Mouse (Mus musculus): Measurements from ENCODE around the gene Trio. TPM values are rescaled to one million over a fixed set of nuclear protein-coding genes. Genes with fewer than 3 reads are reported as not detected.

Trio gene
- polyA plus RNA-seq, 1 experiment from 2014 or later, result 45.4 TPM

DNA sequence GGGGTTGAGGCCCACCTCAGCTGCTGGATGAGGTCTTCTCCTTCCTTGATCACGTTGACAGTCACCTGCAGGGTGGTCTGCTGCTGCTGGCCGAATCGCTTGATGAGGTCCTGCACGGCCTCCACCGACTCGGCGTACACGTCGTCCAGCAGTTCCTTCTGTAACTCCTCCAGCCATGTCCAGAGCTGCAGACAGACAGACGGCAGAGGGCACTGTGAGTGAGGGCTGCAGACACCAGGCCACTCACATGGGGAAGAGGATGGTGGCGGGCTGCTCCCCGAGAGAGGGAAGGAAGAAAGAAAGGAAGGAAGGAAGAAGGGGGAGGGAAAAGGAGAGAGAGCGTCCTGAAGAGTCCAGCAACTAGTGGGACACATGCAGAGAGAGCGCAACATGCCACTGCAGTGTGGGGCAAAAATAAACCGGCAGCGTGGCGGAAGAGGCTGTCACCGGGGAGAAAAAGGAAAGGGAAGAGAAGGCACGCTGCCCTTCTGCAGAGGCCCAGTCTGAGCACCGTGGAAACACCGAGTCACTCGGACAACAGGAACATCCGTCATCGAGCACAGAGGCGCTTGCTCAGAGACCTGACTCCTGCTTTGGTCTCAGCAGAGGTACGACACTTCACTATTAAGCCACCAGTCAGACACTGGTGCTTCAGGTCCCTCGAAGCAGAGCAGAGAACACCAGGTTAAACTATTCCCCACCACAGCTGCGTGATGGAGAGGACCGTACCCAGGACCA, 169.4 kb downstream of the Trio start:
- H3K4me1 ChIP-seq (ENCODE audit: control insufficient read depth, insufficient read depth, low read length), result no peaks in the 10 kb centered on the region
- no peak overlapping the region for H3K4me2 ChIP-seq (ENCODE audit: low read depth, low read length)
- no peaks in the 10 kb centered on the region for H3K9me3 ChIP-seq (replicated peaks; ENCODE audit: control insufficient read depth, low read length)
- peaks cover 4% of the 10 kb centered on the region for H3K36me3 ChIP-seq (replicated peaks; ENCODE audit: control insufficient read depth, insufficient read depth, low read depth, low read length)
- no peak for DNase-seq (ENCODE audit: low spot score)
- ATAC-seq (replicated peaks; ENCODE audit: insufficient number of reproducible peaks, low FRiP score, low TSS enrichment, low read depth), result no peak
- no peaks in the 10 kb centered on the region for H3K27me3 ChIP-seq (ENCODE audit: control insufficient read depth, insufficient read depth, low read length)
- H3K4me3 ChIP-seq (ENCODE audit: low read depth, low read length), result no peak overlapping the region
- 71% methylated on average over 29 of the region's 29 CpGs for WGBS
- H3K9ac ChIP-seq (replicated peaks; ENCODE audit: low read length), result no peak overlapping the region
- H3K27ac ChIP-seq (replicated peaks; ENCODE audit: low read depth, low read length), result no peak overlapping the region

DNA sequence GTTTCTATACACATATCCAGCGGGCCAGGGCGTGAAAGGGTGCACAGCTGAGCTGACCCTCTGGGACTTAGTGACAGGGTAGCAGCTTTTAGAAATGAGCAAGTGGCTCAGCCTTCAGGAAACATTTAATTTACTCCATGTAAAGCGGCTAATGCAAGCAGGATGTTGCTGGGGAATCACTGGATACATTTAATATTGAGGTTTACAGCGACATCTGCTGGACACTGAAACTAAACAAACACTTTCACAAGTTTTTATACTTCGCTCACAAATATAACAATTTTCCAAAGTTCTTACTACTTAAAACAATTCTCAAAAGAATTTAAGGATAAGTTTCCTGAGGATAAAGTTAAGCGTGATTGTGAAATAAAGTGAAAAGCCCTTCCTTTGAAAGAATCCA, 174.3 kb downstream of the Trio start:
- ATAC-seq (replicated peaks; ENCODE audit: insufficient number of reproducible peaks, low FRiP score, low TSS enrichment, low read depth) (no peak), DNase-seq (ENCODE audit: low spot score) (peak; percentile 76)
- Histone ChIP-seq H3K9me3 (replicated peaks; ENCODE audit: control insufficient read depth, low read length) (no peaks in the 10 kb centered on the region), H3K9ac (replicated peaks; ENCODE audit: low read length) (no peak overlapping the region), H3K4me3 (ENCODE audit: low read depth, low read length) (no peak overlapping the region), H3K27ac (replicated peaks; ENCODE audit: low read depth, low read length) (no peak overlapping the region), H3K36me3 (replicated peaks; ENCODE audit: control insufficient read depth, insufficient read depth, low read depth, low read length) (peaks cover 10% of the 10 kb centered on the region), H3K4me1 (ENCODE audit: control insufficient read depth, insufficient read depth, low read length) (no peaks in the 10 kb centered on the region), H3K4me2 (ENCODE audit: low read depth, low read length) (no peak overlapping the region), H3K27me3 (ENCODE audit: control insufficient read depth, insufficient read depth, low read length) (no peaks in the 10 kb centered on the region)
- WGBS, result 70% methylated on average over 6 of the region's 6 CpGs

DNA sequence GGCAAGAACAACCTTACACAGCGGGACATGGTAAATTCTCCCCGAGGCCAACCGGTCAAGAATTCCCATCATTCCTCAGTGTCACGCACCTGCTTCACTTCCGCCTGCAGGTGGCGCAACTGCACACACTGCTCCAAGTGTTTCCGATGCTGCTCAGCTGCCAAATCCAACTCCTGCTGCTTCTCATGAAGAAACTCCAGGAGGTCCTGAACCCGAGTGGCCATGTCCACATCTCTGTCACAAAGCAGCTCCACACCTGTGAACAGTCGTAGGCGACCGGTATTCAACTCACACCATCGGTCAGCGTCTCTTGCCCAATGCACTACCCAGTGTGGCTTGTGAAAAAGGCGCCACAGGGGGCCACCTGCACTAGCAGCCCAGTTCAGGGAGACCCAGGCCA, 174.7 kb downstream of the Trio start:
- ATAC-seq (replicated peaks; ENCODE audit: insufficient number of reproducible peaks, low FRiP score, low TSS enrichment, low read depth) (0 out of 2 replicates have a peak, but pooled peaks have one; percentile 31), DNase-seq (ENCODE audit: low spot score) (peak; percentile 52)
- Histone ChIP-seq H3K4me3 (ENCODE audit: low read depth, low read length) (no peak overlapping the region), H3K4me1 (ENCODE audit: control insufficient read depth, insufficient read depth, low read length) (no peaks in the 10 kb centered on the region), H3K27ac (replicated peaks; ENCODE audit: low read depth, low read length) (no peak overlapping the region), H3K27me3 (ENCODE audit: control insufficient read depth, insufficient read depth, low read length) (no peaks in the 10 kb centered on the region), H3K9ac (replicated peaks; ENCODE audit: low read length) (no peak overlapping the region), H3K4me2 (ENCODE audit: low read depth, low read length) (no peak overlapping the region), H3K9me3 (replicated peaks; ENCODE audit: control insufficient read depth, low read length) (no peaks in the 10 kb centered on the region), H3K36me3 (replicated peaks; ENCODE audit: control insufficient read depth, insufficient read depth, low read depth, low read length) (peaks cover 10% of the 10 kb centered on the region)
- WGBS, result 87% methylated on average over 14 of the region's 14 CpGs

DNA sequence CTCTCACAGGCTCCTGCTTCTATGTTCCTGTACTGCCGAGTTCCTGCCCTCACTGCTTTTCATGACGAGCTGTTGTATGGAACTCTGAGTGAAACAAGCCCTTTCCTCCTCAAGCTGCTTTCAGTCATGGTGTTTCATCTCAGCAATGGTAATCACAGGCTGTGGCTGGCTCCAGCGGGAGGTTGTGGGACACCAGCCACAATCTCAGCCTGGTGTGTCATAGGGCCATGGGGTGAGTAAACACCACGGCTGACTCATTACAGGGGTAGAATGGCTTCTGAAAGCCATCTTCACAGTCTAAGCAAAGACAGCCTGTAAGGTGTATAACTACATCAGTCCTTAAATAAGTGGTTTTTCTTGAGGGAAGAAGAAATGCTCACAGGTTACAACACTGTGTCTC, 175.7 kb downstream of the Trio start:
- H3K27me3 ChIP-seq (ENCODE audit: control insufficient read depth, insufficient read depth, low read length), result no peaks in the 10 kb centered on the region
- no peak overlapping the region for H3K4me3 ChIP-seq (ENCODE audit: low read depth, low read length)
- H3K36me3 ChIP-seq (replicated peaks; ENCODE audit: control insufficient read depth, insufficient read depth, low read depth, low read length), result peaks cover 10% of the 10 kb centered on the region
- 92% methylated on average over 4 of the region's 4 CpGs for WGBS
- no peaks in the 10 kb centered on the region for H3K4me1 ChIP-seq (ENCODE audit: control insufficient read depth, insufficient read depth, low read length)
- no peak overlapping the region for H3K27ac ChIP-seq (replicated peaks; ENCODE audit: low read depth, low read length)
- no peak overlapping the region for H3K4me2 ChIP-seq (ENCODE audit: low read depth, low read length)
- H3K9ac ChIP-seq (replicated peaks; ENCODE audit: low read length), result no peak overlapping the region
- DNase-seq (ENCODE audit: low spot score) (no peak), ATAC-seq (replicated peaks; ENCODE audit: insufficient number of reproducible peaks, low FRiP score, low TSS enrichment, low read depth) (no peak)
- H3K9me3 ChIP-seq (replicated peaks; ENCODE audit: control insufficient read depth, low read length), result no peaks in the 10 kb centered on the region

DNA sequence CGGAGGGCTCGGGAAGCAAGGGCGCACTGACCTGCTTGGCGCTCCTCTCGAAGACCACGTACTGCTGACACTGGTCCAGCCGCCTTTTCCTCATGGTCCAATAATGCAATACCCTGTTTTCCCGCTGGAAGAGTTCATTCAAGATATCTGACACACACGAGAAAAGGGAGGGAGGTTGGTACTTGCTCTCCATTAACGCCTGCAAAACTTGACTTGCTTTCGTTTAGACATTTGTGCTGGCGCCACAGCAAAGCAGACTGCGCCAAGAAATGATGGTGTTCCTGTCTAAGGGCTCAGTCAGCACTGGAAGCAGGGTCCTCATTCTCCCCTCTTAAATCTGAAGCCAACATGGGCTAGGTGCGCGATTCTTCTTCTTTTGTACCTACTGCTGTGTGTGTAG, 184.0 kb downstream of the Trio start:
- Histone ChIP-seq H3K27ac (replicated peaks; ENCODE audit: low read depth, low read length) (no peak overlapping the region), H3K9ac (replicated peaks; ENCODE audit: low read length) (no peak overlapping the region), H3K4me2 (ENCODE audit: low read depth, low read length) (no peak overlapping the region), H3K9me3 (replicated peaks; ENCODE audit: control insufficient read depth, low read length) (no peaks in the 10 kb centered on the region), H3K4me1 (ENCODE audit: control insufficient read depth, insufficient read depth, low read length) (no peaks in the 10 kb centered on the region), H3K27me3 (ENCODE audit: control insufficient read depth, insufficient read depth, low read length) (no peaks in the 10 kb centered on the region), H3K4me3 (ENCODE audit: low read depth, low read length) (no peak overlapping the region), H3K36me3 (replicated peaks; ENCODE audit: control insufficient read depth, insufficient read depth, low read depth, low read length) (no peaks in the 10 kb centered on the region; the same call in 1 of the 2 replicates)
- DNase-seq (ENCODE audit: low spot score) (no peak), ATAC-seq (replicated peaks; ENCODE audit: insufficient number of reproducible peaks, low FRiP score, low TSS enrichment, low read depth) (no peak)
- WGBS, result 91% methylated on average over 15 of the region's 15 CpGs

DNA sequence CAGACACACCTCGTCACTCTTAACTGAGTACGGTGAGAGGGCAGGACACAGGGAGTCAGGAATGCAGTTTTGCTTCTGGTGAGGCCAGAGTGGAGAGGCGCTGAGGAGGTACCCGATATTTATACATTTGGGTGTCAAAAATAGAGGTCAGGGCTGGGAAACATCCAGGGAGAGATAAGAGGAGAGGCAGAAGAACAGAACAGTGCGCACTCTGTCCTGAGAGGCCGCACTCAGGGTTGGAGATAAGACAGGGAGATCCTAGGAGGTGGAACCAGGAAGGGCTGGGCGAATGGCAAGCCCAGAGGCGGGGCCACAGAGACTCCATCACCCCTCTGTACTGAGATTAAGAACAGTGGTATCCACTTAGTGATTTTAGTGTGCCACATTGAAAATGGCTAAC, 185.1 kb downstream of the Trio start:
- H3K9ac ChIP-seq (replicated peaks; ENCODE audit: low read length), result no peak overlapping the region
- WGBS, result 82% methylated on average over 8 of the region's 8 CpGs
- no peaks in the 10 kb centered on the region; the same call in 1 of the 2 replicates for H3K36me3 ChIP-seq (replicated peaks; ENCODE audit: control insufficient read depth, insufficient read depth, low read depth, low read length)
- no peaks in the 10 kb centered on the region for H3K9me3 ChIP-seq (replicated peaks; ENCODE audit: control insufficient read depth, low read length)
- ATAC-seq (replicated peaks; ENCODE audit: insufficient number of reproducible peaks, low FRiP score, low TSS enrichment, low read depth) (no peak), DNase-seq (ENCODE audit: low spot score) (no peak)
- H3K27me3 ChIP-seq (ENCODE audit: control insufficient read depth, insufficient read depth, low read length), result no peaks in the 10 kb centered on the region
- no peak overlapping the region for H3K27ac ChIP-seq (replicated peaks; ENCODE audit: low read depth, low read length)
- H3K4me3 ChIP-seq (ENCODE audit: low read depth, low read length), result no peak overlapping the region
- H3K4me2 ChIP-seq (ENCODE audit: low read depth, low read length), result no peak overlapping the region
- H3K4me1 ChIP-seq (ENCODE audit: control insufficient read depth, insufficient read depth, low read length), result no peaks in the 10 kb centered on the region

DNA sequence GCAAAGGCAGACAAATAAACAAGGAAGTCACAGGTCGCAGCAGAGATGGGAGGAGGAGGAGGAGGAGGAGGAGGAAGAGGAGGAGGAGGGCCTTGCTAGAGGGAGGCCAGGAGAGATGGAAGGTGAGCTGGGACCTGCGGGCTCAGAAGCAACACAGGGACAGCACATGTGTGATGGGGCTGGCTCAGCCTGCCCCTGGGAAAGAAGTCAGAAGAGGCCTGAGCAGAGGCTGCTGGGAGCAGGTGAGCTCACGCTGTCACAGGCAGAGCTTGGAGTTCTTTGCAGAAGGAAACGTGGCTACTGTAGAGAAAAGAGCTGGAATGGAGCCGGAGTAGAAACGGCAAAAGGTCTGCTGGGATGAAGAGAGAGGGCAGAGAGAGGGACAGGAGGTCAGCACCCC, 185.5 kb downstream of the Trio start:
- no peak overlapping the region for H3K4me3 ChIP-seq (ENCODE audit: low read depth, low read length)
- H3K4me1 ChIP-seq (ENCODE audit: control insufficient read depth, insufficient read depth, low read length), result no peaks in the 10 kb centered on the region
- no peaks in the 10 kb centered on the region for H3K27me3 ChIP-seq (ENCODE audit: control insufficient read depth, insufficient read depth, low read length)
- DNase-seq (ENCODE audit: low spot score), result no peak
- WGBS, result 83% methylated on average over 6 of the region's 6 CpGs
- no peaks in the 10 kb centered on the region for H3K9me3 ChIP-seq (replicated peaks; ENCODE audit: control insufficient read depth, low read length)
- H3K9ac ChIP-seq (replicated peaks; ENCODE audit: low read length), result no peak overlapping the region
- H3K36me3 ChIP-seq (replicated peaks; ENCODE audit: control insufficient read depth, insufficient read depth, low read depth, low read length), result no peaks in the 10 kb centered on the region; the same call in 1 of the 2 replicates
- no peak for ATAC-seq (replicated peaks; ENCODE audit: insufficient number of reproducible peaks, low FRiP score, low TSS enrichment, low read depth)
- no peak overlapping the region for H3K27ac ChIP-seq (replicated peaks; ENCODE audit: low read depth, low read length)
- no peak overlapping the region for H3K4me2 ChIP-seq (ENCODE audit: low read depth, low read length)

DNA sequence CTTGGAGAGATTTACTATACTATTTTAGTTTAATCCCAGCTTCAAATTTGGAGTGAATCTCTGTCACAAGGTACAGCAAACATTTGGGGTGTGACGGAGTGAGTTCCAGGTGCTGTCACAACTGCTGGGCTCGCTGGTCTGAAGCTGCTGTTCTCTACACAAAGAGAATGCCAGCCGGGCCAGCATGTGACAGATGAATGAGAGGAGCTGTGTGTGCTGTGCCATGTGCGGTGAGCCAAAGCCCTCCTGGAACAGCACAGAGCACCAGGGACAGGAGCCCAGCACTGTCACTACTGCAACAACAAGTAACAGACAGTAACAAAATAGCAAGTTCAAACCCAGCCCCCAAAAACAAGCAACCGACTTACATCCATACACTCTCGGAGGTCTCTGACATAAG, 194.0 kb downstream of the Trio start:
- no peak overlapping the region for H3K4me3 ChIP-seq (ENCODE audit: low read depth, low read length)
- H3K9ac ChIP-seq (replicated peaks; ENCODE audit: low read length), result no peak overlapping the region
- no peak for DNase-seq (ENCODE audit: low spot score)
- H3K4me2 ChIP-seq (ENCODE audit: low read depth, low read length), result no peak overlapping the region
- peaks cover 4% of the 10 kb centered on the region for H3K36me3 ChIP-seq (replicated peaks; ENCODE audit: control insufficient read depth, insufficient read depth, low read depth, low read length)
- 86% methylated on average over 6 of the region's 6 CpGs for WGBS
- ATAC-seq (replicated peaks; ENCODE audit: insufficient number of reproducible peaks, low FRiP score, low TSS enrichment, low read depth), result no peak
- H3K9me3 ChIP-seq (replicated peaks; ENCODE audit: control insufficient read depth, low read length), result no peaks in the 10 kb centered on the region
- H3K4me1 ChIP-seq (ENCODE audit: control insufficient read depth, insufficient read depth, low read length), result no peaks in the 10 kb centered on the region
- no peak overlapping the region for H3K27ac ChIP-seq (replicated peaks; ENCODE audit: low read depth, low read length)
- no peaks in the 10 kb centered on the region for H3K27me3 ChIP-seq (ENCODE audit: control insufficient read depth, insufficient read depth, low read length)
